Mouse (Mus musculus): Measurements from ENCODE around the gene Atp11c. TPM values are rescaled to one million over a fixed set of nuclear protein-coding genes. Genes with fewer than 3 reads are reported as not detected.

Atp11c gene
- polyA plus RNA-seq (2012; rRNA removed), result 4.4 and 5.4 TPM in 2 replicates

- DNase-seq (ENCODE audit: low read depth), result no peak
Observed at GRCm38 (mm10) chrX:60592598-60592997, at the start of gene Atp11c. Gene Atp11c, minus strand, starts transcription at chrX:60592698.

GRCm38 (mm10) chrX:60609202-60609601, 16.7 kb upstream of the Atp11c start:
- DNase-seq (ENCODE audit: low read depth), result no peak

GRCm38 (mm10) chrX:60570539-60570938, 22.0 kb downstream of the Atp11c start:
- DNase-seq (ENCODE audit: low read depth), result no peak

GRCm38 (mm10) chrX:60569047-60569446, 23.5 kb downstream of the Atp11c start:
- no peak for DNase-seq (ENCODE audit: low read depth)

- DNase-seq (ENCODE audit: low read depth), result no peak
Observed at GRCm38 (mm10) chrX:60555242-60555641, 37.3 kb downstream of the Atp11c start.

- no peak for DNase-seq (ENCODE audit: low read depth)
Observed at GRCm38 (mm10) chrX:60547444-60548304, 44.8 kb downstream of the Atp11c start.

- no peak for DNase-seq (ENCODE audit: low read depth)
Observed at GRCm38 (mm10) chrX:60547098-60547443, 45.4 kb downstream of the Atp11c start.

GRCm38 (mm10) chrX:60545906-60546305, 46.6 kb downstream of the Atp11c start:
- no peak for DNase-seq (ENCODE audit: low read depth)

- DNase-seq (ENCODE audit: low read depth), result no peak
Observed at GRCm38 (mm10) chrX:60545444-60545843, 47.1 kb downstream of the Atp11c start.

GRCm38 (mm10) chrX:60544098-60544497, 48.4 kb downstream of the Atp11c start:
- no peak for DNase-seq (ENCODE audit: low read depth)

GRCm38 (mm10) chrX:60542901-60543300, 49.6 kb downstream of the Atp11c start:
- DNase-seq (ENCODE audit: low read depth), result no peak

- no peak for DNase-seq (ENCODE audit: low read depth)
Observed at GRCm38 (mm10) chrX:60539149-60539548, 53.3 kb downstream of the Atp11c start, which contains the start of gene Gm7073. Gene Gm7073, minus strand, starts transcription at chrX:60539249.

GRCm38 (mm10) chrX:60503995-60504394, 88.5 kb downstream of the Atp11c start:
- no peak for DNase-seq (ENCODE audit: low read depth)

GRCm38 (mm10) chrX:60497750-60498149, 94.7 kb downstream of the Atp11c start:
- no peak for DNase-seq (ENCODE audit: low read depth)

- DNase-seq (ENCODE audit: low read depth), result no peak
Observed at GRCm38 (mm10) chrX:60495308-60495707, 97.2 kb downstream of the Atp11c start.

- DNase-seq (ENCODE audit: low read depth), result no peak
Observed at GRCm38 (mm10) chrX:60463786-60464185, 128.7 kb downstream of the Atp11c start.

GRCm38 (mm10) chrX:60414563-60415111, 177.9 kb downstream of the Atp11c start:
- no peak for DNase-seq (ENCODE audit: low read depth)

- no peak for DNase-seq (ENCODE audit: low read depth)
Observed at GRCm38 (mm10) chrX:60405681-60406080, 186.8 kb downstream of the Atp11c start.

GRCm38 (mm10) chrX:60404668-60405044, 187.8 kb downstream of the Atp11c start:
- peak; percentile 28 for DNase-seq (ENCODE audit: low read depth)

GRCm38 (mm10) chrX:60403764-60404667, 188.5 kb downstream of the Atp11c start:
- no peak for DNase-seq (ENCODE audit: low read depth)

- no peak for DNase-seq (ENCODE audit: low read depth)
Observed at GRCm38 (mm10) chrX:60403062-60403763, 189.3 kb downstream of the Atp11c start.

GRCm38 (mm10) chrX:60394292-60394691, 198.2 kb downstream of the Atp11c start:
- no peak for DNase-seq (ENCODE audit: low read depth)
